Mouse (Mus musculus): ENCODE data around the gene Aak1.

DNA sequence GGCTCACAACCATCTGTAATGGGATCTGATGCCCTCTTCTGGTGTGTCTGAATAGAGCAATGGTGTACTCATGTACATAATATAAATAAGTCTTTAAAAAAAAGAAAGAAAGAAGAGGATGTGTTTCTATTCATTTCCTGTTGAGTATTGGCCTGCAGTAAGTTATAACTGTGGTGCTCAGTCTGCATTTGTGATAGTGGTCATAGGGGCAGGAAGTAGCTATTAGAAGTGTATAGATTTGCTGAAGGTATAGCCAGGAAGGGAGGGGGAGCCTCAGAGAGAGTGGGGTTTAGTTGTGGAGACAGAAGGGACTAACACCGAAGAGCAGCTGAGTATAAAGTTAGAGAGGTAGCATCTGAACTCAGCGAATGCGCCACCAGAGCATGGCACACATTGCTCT is 15.0 kb downstream of the Aak1 start:
- TF ChIP-seq CTCF (IDR thresholded peaks at IDR 0.05; ENCODE audit: extremely low read depth, insufficient read length, insufficient replicate concordance, low read depth, low read length) (no peak), POLR2A (IDR thresholded peaks at IDR 0.05; ENCODE audit: low read depth, low read length) (no peak)

Data from small intestine, adult 2 months (tissue).